Mouse (Mus musculus): Measurements from ENCODE around the gene 1700020A23Rik.

DNA sequence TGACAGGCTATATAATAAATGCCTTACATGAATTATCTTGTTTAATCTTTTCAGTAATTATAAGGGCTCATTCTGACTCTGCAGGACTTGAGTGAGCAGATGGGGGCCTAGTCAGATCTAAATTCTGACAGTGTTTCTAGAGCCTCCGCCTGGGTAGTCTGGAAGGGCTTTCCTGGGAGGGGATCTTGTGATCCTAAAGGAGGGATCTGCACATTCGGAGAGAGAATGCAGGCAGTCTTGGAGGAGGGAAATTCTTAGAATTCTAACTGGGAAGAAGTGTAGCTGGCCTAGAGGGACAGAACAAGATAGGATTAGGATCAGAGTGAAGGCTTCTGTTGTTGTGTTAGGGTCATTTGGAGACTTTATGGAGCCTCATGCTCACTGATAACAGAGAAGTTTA is 47.2 kb downstream of the 1700020A23Rik start:
- TF ChIP-seq CTCF (IDR thresholded peaks at IDR 0.05; ENCODE audit: extremely low read depth, insufficient read length, insufficient replicate concordance, low read depth, low read length) (no peak), POLR2A (IDR thresholded peaks at IDR 0.05; ENCODE audit: low read depth, low read length) (no peak)
